Mouse (Mus musculus) spleen, adult 2 months (tissue): ENCODE results near the gene Trpv2.

Experiments
- CTCF ChIP-seq: fragments of 200-500 bp; IDR thresholded peaks from 2 replicates; pipeline ENCODE4 v1.5.1; 2011; ENCODE audit warnings: mild to moderate bottlenecking, inconsistent platforms; ENCODE audit not compliant: insufficient read depth, insufficient read length, insufficient replicate concordance; ENCODE audit errors: extremely low read depth
- POLR2A ChIP-seq: fragments of 200-500 bp; IDR thresholded peaks from 2 replicates; pipeline ENCODE4 v1.6.1; 2011; ENCODE audit warnings: low read depth, low read length, inconsistent platforms

DNA sequence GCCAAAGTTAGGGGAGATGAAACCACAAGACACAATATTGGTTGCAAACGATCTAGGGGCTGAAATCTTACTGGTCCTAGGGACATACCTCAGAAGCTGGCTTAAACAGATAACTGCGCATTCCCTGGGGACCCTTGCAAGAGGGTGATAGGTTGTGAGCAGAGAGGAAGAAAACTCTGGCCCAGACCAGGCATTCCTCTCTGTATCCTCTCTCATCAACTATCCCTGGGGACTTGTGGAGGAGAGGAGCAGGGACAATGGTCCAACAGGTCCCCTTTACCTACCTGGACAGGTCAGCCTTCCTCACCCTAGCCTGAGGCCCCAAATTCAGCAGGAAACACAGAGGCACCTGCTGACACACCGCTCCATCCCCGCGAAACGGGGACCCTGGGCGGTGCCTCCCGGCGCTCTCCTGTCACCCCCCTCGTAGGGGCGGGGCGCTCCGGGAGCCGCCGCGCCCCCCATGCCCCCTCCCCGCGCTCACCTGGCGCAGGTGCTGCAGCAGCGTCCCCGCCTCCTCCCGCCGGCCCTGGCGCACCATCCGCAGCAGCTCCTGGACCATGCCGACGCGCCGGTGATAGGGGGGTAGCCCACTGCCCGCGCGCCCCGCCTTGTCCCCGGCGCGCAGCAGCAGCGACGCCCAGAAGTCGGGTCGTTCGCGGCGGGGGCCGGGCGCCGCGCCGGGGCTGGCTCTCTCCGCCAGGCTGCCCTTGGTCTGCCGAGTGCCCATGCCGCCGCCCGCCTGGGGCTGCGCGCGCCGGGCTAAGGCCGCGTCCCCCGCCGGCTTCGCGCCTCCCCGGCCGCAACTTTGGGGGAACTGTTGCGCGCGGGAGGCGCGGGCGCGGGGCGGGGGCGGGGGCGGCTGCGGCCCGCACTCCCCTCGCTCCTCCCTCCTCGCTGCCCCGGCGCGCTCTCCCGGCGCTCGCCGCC is 73.6 kb downstream of the Trpv2 start, which contains the start of gene Lrrc75a:
- TF ChIP-seq POLR2A, result no peak
- TF ChIP-seq CTCF, result no peak
